Mouse (Mus musculus) forebrain, embryonic 16.5 days (tissue): ENCODE measurements around the gene 2510002D24Rik. TPM values are rescaled to one million over a fixed set of nuclear protein-coding genes. Genes with fewer than 3 reads are reported as not detected.
"Not testable (repeated sequence)": the region's sequence is repeated elsewhere in the genome, so short reads cannot be mapped to it uniquely, and the experiment has no call there.

ENCODE experiments used
- ATAC-seq: fragments of 200-750 bp; cut with Nextera tagmentation; 2 replicates; pipeline ENCODE4 v1.8.0; 2017; ENCODE audit warnings: mild to moderate bottlenecking, moderate library complexity
- H3K27ac ChIP-seq: fragments of 300-500 bp; sonication (generic); 2 replicates; pipeline ENCODE4 v1.5.1; 2014; ENCODE audit warnings: low read length, control low read depth
- H3K27me3 ChIP-seq: fragments of 300-500 bp; sonication (generic); replicated peaks from 2 replicates; pipeline ENCODE4 v1.6.1; 2014; ENCODE audit warnings: low read length; ENCODE audit not compliant: control insufficient read depth, insufficient read depth
- H3K36me3 ChIP-seq: fragments of 300-500 bp; sonication (generic); 2 replicates; pipeline ENCODE4 v1.6.1; 2014; ENCODE audit not compliant: control insufficient read depth, insufficient read depth
- H3K4me1 ChIP-seq: fragments of 300-500 bp; sonication (generic); replicated peaks from 2 replicates; pipeline ENCODE4 v1.6.1; 2014; ENCODE audit warnings: low read length; ENCODE audit not compliant: control insufficient read depth, insufficient read depth
- H3K4me2 ChIP-seq: fragments of 300-500 bp; sonication (generic); 2 replicates; pipeline ENCODE4 v1.6.1; 2014; ENCODE audit warnings: mild to moderate bottlenecking, low read length, control low read depth
- H3K4me3 ChIP-seq: fragments of 300-500 bp; sonication (generic); replicated peaks from 2 replicates; pipeline ENCODE4 v1.5.1; 2014; ENCODE audit warnings: mild to moderate bottlenecking, low read length, control low read depth
- H3K9ac ChIP-seq: fragments of 300-500 bp; sonication (generic); replicated peaks from 2 replicates; pipeline ENCODE4 v1.6.1; 2014; ENCODE audit warnings: low read depth, low read length, control low read depth
- H3K9me3 ChIP-seq: fragments of 300-500 bp; sonication (generic); 2 replicates; pipeline ENCODE4 v1.6.1; 2016; ENCODE audit warnings: low read length; ENCODE audit not compliant: control insufficient read depth
- WGBS: fragments of 180-500 bp; shearing (Covaris S2); extraction: QIAGEN DNeasy Blood & Tissue Kit; methylation state at CpG from one replicate; pipeline ENCODE4 v1.1.7; 2014; 5-methylcytosine and 5-hydroxymethylcytosine counted together
- polyA plus RNA-seq: library from polyadenylated mRNA; unstranded; fragments of >200 nt; fragmentation: Nextera tagmentation; extraction: Ambion mirVana; gene quantifications from 2 replicates; pipeline ENCODE4 v1.2.1, GENCODE M21; 2015

2510002D24Rik gene
- polyA plus RNA-seq, 1 experiment from 2014 or later, result 32.5 TPM

GRCm38 (mm10) chr16:18838346-18838745 is 2.0 kb downstream of the 2510002D24Rik start:
- H3K27ac ChIP-seq, result no peak overlapping the region
- H3K27me3 ChIP-seq, result no peaks in the 10 kb centered on the region
- no peak overlapping the region for H3K9ac ChIP-seq
- no peak for ATAC-seq
- no peaks in the 10 kb centered on the region for H3K4me1 ChIP-seq
- no peak overlapping the region for H3K4me3 ChIP-seq
- H3K36me3 ChIP-seq, result peaks cover 12% of the 10 kb centered on the region
- H3K9me3 ChIP-seq, result no peaks in the 10 kb centered on the region
- WGBS, result 84% methylated on average over 4 of the region's 4 CpGs
- no peak overlapping the region for H3K4me2 ChIP-seq

GRCm38 (mm10) chr16:18846301-18846820 is 10.0 kb downstream of the 2510002D24Rik start:
- Histone ChIP-seq H3K4me3 (no peak overlapping the region), H3K9me3 (no peaks in the 10 kb centered on the region), H3K9ac (no peak overlapping the region), H3K36me3 (no peaks in the 10 kb centered on the region), H3K27ac (no peak overlapping the region), H3K27me3 (no peaks in the 10 kb centered on the region), H3K4me1 (no peaks in the 10 kb centered on the region), H3K4me2 (no peak overlapping the region)
- 91% methylated on average over 15 of the region's 15 CpGs for WGBS
- ATAC-seq, result no peak

GRCm38 (mm10) chr16:18849521-18850190 is 13.3 kb downstream of the 2510002D24Rik start:
- H3K36me3 ChIP-seq, H3K4me2 ChIP-seq, H3K27ac ChIP-seq, H3K27me3 ChIP-seq, ATAC-seq, H3K9me3 ChIP-seq, H3K4me1 ChIP-seq, H3K9ac ChIP-seq, H3K4me3 ChIP-seq: not testable (repeated sequence)
- WGBS, result 94% methylated on average over 14 of the region's 17 CpGs

GRCm38 (mm10) chr16:18858551-18858950 is 22.2 kb downstream of the 2510002D24Rik start:
- Histone ChIP-seq H3K27me3 (no peaks in the 10 kb centered on the region), H3K4me1 (no peaks in the 10 kb centered on the region)
- no peak for ATAC-seq

DNA sequence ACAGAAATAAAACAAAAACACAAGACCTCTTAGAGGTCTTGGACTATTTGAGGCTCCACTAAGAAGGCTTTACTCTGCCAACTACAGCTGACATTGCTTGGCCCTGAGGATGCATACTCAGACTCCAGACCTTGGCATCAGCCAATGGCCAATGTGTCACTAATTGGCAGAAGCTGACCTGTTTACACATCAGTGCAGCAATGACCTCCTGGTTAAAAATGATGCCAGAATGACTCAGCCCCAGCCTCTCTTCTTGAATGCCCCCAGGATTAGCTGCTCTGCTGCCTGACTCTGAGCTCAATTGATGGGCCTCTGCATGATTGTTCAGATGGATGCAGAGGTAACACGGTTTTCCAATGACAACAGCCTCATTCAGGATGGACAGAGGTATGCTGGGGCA is 23.8 kb downstream of the 2510002D24Rik start:
- no peaks in the 10 kb centered on the region for H3K4me1 ChIP-seq
- 63% methylated on average over 1 of the region's 1 CpGs for WGBS
- no peaks in the 10 kb centered on the region for H3K36me3 ChIP-seq
- H3K9me3 ChIP-seq, result no peaks in the 10 kb centered on the region
- no peak overlapping the region for H3K4me2 ChIP-seq
- no peak overlapping the region for H3K9ac ChIP-seq
- no peak for ATAC-seq
- H3K4me3 ChIP-seq, result no peak overlapping the region
- H3K27me3 ChIP-seq, result no peaks in the 10 kb centered on the region
- H3K27ac ChIP-seq, result no peak overlapping the region

More at GRCm38 (mm10) chr16:18858551-18858950, 22.2 kb downstream of the 2510002D24Rik start:
- H3K9ac ChIP-seq, result no peak overlapping the region
- H3K27ac ChIP-seq, result no peak overlapping the region
- H3K36me3 ChIP-seq, result no peaks in the 10 kb centered on the region
- no peak overlapping the region for H3K4me2 ChIP-seq
- H3K4me3 ChIP-seq, result no peak overlapping the region
- no peaks in the 10 kb centered on the region for H3K9me3 ChIP-seq

- H3K27ac ChIP-seq, ATAC-seq, H3K9ac ChIP-seq, H3K4me3 ChIP-seq, H3K4me2 ChIP-seq, H3K27me3 ChIP-seq, H3K9me3 ChIP-seq, H3K4me1 ChIP-seq: not testable (repeated sequence)
- peaks cover 20% of the 10 kb centered on the region for H3K36me3 ChIP-seq
- 97% methylated on average over 1 of the region's 1 CpGs for WGBS
Observed at GRCm38 (mm10) chr16:18870495-18870894, 34.1 kb downstream of the 2510002D24Rik start.

- Histone ChIP-seq H3K36me3 (peaks cover 18% of the 10 kb centered on the region), H3K9me3 (no peaks in the 10 kb centered on the region), H3K4me3 (peak overlapping the region; percentile 70), H3K4me2 (peak overlapping the region; percentile 66), H3K9ac (peak overlapping the region; percentile 90), H3K4me1 (peaks cover 28% of the 10 kb centered on the region), H3K27ac (peak overlapping the region; percentile 97), H3K27me3 (no peaks in the 10 kb centered on the region)
- no peak for ATAC-seq
- WGBS, result under 1% methylated on average over 17 of the region's 17 CpGs
Observed at GRCm38 (mm10) chr16:18876091-18876441, 39.7 kb downstream of the 2510002D24Rik start.

DNA sequence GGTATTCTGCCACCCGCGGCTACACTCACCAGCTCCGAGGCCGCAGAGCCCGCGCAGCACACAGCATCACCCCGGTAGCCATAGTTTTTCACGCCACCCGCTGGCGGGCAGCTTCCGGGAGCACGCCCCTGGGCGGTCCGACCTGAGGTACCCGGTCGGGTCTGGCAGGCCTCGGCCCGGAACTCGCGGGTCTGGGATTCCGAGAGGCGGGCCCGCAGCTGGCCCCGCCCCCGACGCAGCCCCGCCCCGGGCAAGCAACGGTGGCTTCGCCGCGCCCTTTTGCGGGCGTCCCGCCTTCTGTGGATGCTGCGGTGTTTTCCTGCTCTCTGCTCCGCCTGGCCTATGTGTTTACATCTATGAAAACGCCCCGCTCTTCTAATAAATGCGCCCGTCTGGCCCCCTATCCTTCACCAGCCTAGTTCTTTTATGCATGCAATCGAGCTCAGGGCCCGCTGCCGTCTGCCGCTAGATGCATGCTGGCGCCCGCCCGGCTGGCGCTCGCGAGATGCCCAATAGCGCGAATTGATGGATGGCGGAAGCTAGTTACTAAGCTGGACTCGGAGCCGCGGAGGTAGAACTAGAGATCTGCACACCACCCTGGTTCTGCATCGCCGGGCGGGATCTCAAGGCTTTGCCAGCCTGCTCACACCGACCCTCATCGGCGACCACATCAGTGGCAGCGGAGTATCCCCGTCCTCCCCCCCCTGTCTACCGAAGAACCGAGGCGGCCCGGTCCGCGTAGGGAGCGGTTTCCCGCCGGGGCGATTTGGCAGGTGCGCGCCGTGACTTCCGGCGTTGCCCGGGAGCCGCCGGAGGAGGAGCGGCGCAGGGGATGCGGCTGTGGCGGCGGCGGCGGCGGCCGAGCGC is 40.3 kb downstream of the 2510002D24Rik start, which contains the start of the genes Mrpl40 and Hira:
TSS of gene Mrpl40 (minus strand) at position 421 of the 867 bp plus-strand sequence.
TSS of gene Hira (plus strand) at position 596 of the 867 bp plus-strand sequence.
- Histone ChIP-seq H3K9me3 (no peaks in the 10 kb centered on the region), H3K36me3 (peaks cover 12% of the 10 kb centered on the region), H3K27me3 (no peaks in the 10 kb centered on the region), H3K4me3 (peak within 1 kb of the TSS; percentile 70), H3K27ac (peak within 1 kb of the TSS; percentile 97), H3K4me2 (peak within 1 kb of the TSS; percentile 66), H3K4me1 (peaks cover 28% of the 10 kb centered on the region), H3K9ac (peak within 1 kb of the TSS; percentile 90)
- ATAC-seq, result peak; percentile 92
- WGBS, result under 1% methylated on average over 67 of the region's 93 CpGs

GRCm38 (mm10) chr16:18877386-18878090 is 41.2 kb downstream of the 2510002D24Rik start:
- peak overlapping the region; percentile 90 for H3K9ac ChIP-seq
- H3K9me3 ChIP-seq, result no peaks in the 10 kb centered on the region
- peak overlapping the region; percentile 70 for H3K4me3 ChIP-seq
- no peaks in the 10 kb centered on the region for H3K27me3 ChIP-seq
- peak overlapping the region; percentile 97 for H3K27ac ChIP-seq
- peak; percentile 24 for ATAC-seq
- H3K4me2 ChIP-seq, result peak overlapping the region; percentile 66
- H3K36me3 ChIP-seq, result peaks cover 8% of the 10 kb centered on the region; the same call in 1 of the 2 replicates
- WGBS, result under 1% methylated on average over 42 of the region's 43 CpGs
- peaks cover 28% of the 10 kb centered on the region for H3K4me1 ChIP-seq
